Mouse (Mus musculus) thymus, postnatal 36 days (tissue): Measurements from ENCODE around the gene 1700016D06Rik.

ENCODE experiments used
- DNase-seq, 2 experiments: peaks; one replicate each; pipeline ENCODE4 v3.0.0; 2022; ENCODE audit warnings: mixed read lengths in 2 of 2

1700016D06Rik gene

DNA sequence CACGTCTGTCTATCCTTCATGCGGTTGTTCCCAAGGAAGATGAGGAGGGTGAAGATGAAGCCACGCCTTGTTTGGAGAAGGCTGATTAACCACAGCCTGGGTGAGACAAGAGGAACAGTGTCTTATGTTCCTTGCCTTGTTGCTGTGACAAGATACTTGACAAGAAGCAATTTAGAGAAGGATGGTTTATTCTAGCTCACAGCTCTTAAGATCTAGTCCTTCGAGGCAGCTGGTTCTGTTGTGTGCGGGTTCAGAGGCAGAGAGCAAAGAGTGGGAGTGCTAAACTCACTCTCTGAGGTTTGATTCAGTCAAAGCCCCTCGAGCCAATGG is at the start of gene 1700016D06Rik:
TSS of gene 1700016D06Rik (minus strand) at position 31 of the 330 bp plus-strand sequence.
- no peak for DNase-seq

DNA sequence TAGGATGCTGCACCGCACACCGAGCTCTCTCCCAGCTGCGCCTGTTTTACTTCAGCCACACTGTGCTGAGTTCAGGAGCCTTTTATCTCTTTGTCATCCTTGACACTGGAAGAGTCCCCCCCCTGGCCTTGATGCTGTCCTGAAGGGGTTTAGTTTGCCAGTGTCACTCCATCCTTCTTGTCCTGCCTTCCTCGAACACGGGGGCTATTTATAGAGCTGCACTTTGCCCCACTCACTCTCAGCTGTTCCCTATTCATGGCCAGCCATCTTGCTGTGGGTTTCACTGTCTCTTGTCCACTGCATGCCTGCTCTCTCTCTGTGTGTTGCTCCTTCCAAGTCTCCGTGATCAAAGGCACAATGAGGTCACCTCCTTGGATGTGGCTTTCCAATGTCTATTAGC is 48.6 kb upstream of the 1700016D06Rik start:
- DNase-seq, result no peak

DNA sequence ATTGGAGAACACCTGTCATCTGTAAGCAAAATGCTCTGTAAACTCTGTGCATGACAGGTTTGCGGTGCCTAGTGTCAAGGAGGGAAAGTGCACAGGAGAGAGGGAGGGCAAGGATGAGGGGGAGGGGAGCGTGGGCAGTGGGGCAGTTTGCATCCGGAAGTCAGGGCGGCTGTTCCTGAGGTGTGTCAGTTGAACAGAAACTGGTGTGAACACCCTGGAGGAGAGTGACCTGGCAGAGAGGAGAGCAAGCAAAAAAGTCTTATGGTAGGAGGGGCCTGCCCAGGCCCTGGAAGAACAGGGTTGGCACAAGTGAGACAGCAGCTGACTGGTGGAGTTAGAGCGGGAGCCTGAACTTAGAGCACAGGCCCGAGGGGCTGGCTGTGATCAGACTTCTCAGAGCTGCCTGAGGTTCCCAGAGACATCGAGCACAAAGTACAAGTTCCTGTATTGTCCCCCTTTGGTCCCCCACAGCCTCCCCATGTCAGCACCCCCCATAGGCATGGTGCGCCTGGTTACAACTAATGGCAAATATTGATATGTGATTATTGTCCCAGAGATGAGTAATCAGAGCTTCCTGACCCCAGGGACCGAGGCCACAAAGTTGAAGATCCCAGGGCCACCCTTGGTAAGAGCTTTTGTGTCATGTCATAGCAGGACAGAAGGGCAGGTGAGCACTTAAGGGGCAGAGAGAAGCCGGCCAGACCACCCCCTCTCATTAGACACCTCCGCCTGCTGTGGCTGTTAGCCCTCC is 46.2 kb upstream of the 1700016D06Rik start:
- DNase-seq, result no peak

DNA sequence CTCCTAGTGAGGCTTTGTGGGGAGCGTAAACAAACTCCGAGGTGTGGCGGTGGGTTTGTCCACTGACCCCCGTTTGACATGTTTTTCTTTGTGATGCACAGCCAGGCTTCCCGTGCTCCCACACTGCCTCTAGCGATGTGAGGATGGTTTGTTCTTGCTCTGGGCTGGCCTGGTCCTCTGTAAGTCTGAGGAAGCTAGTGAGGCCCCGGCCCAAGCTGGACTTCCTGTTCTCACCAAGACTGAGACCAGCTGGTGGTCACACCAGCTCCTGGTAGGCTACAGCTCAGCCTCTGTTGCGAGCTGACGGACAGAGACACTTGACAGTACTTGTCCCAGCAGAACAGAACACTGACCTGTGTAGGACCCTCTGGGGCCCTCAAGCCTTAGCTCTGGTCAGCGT is 42.7 kb upstream of the 1700016D06Rik start:
- DNase-seq, result no peak

DNA sequence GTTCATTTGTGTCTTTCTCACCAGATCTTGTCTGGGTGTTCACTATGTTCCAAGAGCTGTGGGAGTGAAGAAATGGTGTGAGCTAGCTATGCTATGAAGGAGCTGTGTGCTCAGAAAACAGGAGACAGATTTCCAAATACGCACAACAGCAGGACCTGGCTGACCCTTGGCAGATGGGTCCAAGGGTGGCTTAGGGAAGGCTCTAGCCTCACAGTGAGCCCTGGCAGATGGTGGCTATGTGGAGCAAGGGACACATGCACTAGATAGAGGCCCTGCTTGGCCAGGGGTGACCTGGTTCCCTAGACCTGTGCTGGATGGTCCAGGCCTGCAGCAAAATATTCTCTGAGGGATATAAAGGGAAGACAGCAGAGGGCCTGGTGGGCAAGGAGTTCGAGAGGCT is 40.0 kb upstream of the 1700016D06Rik start:
- DNase-seq, result no peak

DNA sequence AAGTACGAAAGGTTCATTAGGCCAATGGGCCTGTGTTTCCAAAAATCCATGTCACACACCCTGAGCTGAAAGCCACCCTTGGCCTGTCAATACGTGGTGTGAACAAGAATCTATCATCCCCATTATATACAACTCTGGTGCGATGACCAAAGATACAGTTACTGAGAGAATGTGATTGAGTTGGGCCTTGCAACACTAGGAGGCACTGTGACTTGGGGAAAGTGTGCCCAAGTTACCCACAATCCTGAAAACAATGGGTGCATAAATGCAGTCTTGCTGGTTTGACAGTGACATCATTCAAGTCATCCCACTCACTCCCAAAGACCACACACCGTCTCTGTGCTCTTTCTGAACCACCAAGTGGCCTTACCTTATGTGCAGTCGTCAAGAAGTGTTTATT is 38.2 kb upstream of the 1700016D06Rik start:
- no peak for DNase-seq

DNA sequence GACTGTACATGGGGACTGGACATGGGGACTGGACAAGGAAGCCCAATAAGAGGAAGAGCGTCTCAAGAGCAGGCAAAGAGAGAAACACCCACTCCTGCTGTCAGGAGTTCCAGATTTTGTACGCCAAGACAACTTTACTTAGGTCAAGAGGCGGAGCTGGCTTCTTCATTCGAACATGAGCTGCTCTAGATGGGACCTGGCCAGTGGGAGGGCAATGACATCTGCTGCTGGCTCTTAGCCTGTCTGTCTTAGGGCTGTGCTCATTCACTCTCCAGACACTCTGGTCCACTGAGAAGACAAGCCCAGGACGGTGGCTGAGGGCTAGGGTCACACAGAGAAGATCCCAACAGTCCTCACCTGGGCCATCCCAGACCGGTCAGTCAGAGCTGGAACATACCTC is 36.2 kb upstream of the 1700016D06Rik start:
- DNase-seq, result no peak

DNA sequence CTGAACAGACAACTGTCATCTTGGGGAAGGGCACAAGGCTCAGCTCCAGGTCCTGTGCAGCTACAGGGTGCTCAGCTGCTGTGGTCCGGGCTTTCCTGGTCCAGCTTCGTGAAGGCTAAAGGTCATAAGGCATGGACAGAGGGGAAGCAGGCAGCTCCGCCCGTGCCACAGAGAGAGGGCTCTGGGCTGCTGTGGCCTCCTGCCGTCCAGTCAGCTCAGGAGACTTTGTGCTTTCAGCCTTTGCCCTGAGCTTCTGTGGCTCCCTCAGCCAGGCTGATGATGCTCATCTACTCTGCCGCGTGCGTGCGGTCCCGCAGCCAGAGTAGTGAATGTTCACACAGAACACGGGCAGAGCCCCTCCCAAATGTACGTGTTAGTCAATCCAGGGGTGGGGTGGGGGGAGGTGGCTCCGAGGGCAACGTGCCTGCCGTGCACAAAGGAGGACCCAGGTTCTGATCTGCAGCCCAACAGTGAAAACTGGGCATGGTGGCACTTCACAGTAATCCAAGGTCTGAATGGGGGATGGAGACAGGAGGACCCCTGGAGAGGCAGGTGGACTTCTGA is 34.9 kb upstream of the 1700016D06Rik start:
- no peak for DNase-seq

DNA sequence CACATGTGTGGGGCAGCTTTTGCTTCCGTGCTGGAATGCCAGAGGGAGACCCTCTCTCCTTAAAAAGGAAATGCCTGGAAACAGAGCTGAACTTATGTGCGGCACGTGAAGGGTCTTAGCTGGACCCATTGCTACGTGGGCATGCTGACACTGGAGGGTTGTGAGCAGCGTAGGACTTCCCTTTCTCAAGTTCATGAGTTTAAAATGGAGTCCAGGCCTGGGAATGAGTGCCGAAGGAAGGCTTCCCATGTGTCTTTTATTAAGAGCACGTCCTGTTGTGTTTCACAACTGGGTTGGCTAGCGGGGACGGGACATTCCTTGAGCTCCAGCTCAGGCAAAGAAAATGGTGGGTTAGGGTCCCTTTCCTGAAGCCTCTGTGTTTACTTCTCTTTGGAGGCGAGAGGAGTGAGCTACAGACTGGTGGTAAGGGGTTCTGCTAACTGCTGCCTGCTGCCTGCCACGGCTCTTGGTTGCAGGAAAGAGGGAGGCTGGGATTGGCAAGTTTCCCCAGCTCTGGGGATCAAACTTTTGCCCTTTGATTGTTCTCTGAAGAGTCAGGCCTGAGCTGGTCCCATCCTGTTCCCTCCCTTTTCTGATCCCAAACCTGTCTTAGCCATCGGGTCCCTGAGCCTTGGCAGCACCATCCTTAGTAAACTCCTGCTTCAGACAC is 29.5 kb upstream of the 1700016D06Rik start:
- DNase-seq, result no peak

DNA sequence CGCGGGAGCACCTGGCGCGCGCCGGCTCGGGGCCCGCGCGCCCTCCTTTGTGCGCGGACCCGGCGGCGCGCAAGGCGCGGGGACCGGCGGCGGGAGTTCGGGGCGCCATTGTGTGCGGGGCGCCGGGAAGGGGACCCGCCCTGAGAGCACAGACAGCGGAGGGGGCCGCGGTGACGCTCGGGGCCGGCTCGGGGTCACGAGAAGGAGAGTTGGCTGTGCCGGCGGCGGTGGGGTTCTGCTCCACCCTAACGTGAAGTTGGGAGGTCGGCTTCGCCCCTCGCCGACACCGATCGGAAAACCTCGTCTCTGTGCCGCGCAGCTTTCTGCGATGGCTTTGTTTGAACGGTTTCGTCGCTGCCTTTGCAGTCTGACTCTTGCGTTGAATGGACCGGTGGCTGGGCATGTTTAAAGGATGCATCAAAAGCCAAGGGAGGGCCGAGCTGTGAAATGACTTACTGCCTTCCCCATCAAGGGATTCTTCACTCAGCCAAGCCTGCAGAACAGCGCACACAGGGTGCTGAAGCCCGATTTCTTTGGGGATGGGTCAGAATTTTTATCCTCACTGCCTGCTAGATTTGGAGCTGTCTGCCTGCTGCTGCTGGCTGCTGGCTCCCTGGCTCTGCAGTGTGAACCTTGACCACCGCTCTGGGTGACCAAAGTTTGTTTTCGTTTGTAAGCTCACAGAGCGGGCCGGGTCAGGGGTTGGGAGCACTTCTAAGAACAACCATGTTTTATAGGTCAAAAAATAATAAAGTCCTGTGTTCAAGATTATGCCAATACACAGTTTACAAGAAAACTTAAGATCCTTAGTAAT is 27.8 kb upstream of the 1700016D06Rik start:
- no peak for DNase-seq

DNA sequence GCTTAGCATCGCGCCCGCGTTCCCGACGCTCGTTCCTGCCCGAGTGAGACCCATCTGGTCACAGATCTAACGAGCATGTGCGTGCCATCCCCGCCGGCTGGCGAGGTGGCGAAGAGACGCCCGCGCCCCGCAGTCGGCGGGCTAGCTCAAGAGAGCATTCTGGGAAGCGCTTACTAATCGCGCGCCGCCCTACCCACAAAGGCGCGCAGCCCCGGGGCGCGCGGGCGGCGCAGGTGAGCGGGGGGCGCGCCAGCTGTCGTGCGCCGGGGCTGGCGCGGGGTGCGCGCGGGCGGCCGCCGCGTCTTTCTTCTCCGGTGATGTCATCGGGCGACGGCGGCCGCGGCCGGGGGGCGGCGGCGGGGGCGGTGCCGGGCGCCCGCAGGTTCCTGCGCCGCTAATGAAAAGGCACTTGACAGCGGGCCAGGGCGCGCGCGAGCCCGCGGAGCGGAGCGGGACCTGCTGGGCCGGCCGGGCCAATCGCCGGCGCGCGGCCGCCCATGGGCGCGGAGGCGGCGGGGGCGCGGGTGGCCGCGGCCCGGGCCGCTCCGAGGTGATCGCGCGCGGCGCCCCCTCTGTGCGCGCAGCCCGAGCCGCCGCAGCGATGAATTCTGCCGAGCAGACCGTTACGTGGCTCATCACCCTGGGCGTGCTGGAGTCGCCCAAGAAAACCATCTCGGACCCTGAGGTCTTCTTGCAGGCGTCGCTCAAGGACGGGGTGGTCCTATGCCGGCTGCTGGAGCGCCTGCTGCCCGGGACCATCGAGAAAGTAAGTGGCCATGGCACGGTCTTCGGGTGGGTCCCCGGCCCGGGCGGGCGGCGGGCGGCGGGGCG is 27.0 kb upstream of the 1700016D06Rik start, which contains the start of gene Arhgef7:
TSS of gene Arhgef7 (plus strand) at position 71 of the 831 bp plus-strand sequence.
- DNase-seq, result no peak

DNA sequence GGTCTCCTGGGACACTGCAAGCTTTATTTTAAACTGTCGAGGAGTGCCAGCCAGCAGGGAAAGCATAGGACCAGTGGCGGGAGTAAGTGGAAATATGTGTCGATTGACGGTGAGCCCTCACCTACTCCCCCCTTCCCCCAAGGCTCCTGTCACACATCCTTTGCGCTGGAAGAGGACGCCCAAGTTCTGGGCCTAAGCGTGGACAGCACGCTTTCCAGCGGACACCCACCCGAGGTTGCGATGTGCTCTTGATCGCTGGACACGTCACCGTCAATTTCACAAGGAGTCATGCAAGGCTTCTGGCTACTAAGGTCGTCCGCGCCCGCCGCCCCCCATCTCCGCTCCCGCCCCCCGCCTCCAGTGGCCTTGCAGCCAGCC is 26.4 kb upstream of the 1700016D06Rik start:
- DNase-seq, result no peak

DNA sequence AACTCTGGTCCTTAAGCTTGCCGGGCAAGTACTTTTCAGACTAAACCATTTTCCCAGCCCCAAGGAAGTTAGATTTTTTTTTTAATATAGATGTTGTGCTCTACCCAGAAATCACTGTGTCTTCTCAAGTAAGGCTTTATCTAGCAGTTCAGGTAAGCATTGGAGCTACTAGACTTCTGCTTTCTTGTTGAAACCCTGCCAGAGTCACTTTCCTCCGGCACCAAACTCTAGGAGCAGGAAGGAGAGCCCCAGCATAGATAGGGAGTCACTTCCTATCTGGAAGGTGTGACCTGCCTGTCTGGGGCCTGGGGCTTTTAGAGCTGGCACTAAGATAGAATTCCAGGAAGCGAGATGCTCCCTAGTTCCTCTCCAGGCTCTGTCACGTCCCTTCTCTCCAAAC is 16.3 kb upstream of the 1700016D06Rik start:
- no peak for DNase-seq

DNA sequence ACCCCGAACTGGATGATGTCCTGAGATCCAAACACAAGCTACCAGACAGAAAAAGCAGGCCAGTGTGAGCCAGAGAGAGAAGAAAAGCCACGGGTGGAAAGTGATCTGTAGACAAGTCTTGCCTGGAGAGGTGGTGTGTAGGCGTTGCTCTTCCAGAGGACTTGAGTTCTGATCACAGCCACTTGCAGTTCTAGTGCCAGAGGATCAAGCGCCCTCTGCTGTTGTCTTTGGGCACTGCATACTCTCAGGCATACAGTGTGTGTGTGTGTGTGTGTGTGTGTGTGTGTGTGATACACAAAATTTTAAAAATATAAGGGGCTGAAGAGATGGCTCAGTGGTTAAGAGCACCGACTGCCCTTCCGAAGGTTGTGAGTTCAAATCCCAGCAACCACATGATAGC is 11.4 kb upstream of the 1700016D06Rik start:
- DNase-seq, result peak; percentile 24 to 28

DNA sequence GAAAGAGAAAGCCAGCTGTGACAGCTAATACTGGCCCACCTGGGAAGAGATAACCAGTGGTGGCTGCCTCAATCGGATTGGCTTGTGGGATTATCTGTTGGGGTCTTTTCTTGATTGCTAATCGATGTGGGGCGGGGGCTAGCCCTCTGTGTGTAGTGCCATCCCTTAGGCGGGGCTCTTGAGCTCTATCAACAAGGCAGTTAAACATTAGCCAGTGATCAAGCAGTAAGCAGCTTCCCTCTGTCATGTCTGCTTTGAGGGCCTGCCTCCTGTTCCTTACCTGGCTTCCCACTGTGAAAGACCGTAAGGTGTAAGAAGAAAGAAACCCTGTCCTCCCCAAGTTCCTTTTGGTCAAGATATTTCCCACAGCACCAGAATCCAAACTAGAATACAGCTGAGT is 9.6 kb upstream of the 1700016D06Rik start:
- no peak for DNase-seq

DNA sequence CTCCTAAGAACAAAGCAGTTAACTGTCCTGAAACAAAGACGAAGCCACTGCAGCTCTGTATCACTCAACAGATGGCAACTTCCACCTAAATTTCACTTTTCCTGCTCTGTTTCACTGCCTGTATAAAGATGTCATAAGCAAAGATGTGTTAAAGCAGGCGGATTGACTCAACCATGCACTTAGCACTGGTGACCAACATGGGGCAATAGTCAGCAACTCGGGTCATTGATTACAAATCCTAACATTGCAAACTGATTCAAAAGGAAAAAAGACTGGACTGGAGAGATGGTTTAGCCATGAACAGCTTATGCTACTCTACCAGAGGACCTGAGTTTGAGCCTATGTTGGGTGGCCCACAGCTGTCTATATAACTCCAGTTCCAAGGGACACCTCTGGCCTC is 8.7 kb upstream of the 1700016D06Rik start:
- DNase-seq, result no peak

DNA sequence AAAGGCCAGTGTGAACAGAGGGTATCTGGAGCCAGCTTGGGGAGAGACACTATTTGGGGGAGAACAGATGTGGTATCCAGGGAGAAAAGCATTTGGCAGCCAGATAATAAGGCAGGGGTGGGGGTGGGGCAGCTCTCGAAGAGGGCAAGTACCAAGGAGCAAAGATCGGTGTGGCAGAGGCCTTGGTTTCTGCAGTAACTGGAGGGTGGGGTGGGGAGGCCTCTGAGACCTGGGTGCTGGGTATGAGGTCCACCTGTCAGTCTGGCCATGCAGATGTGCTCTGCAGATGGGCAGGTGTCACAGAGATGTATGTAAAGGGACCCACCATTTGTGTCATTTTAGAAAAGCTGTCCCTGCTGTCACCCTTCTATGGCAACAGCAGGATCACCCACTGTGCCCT is 8.0 kb upstream of the 1700016D06Rik start:
- no peak for DNase-seq

DNA sequence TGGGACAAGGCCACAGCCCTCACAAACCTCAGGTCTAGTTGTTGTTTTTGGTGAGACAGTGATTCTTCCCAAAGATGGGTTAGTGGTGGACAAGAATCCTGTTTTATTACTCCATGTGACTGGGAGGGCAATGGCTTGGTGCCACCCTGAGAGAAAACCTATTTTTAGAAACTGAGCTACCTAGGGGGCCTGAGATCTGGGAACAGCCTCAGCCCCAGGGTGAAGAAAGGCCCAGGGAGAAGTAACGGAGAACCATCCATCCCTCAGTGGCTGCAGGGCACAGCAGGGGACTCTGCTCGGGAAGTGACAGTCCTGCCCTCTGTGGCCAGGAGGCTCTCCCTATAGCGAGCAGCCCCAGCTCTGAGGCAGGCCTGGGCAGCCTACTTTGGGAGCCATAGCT is 6.8 kb upstream of the 1700016D06Rik start:
- no peak for DNase-seq

DNA sequence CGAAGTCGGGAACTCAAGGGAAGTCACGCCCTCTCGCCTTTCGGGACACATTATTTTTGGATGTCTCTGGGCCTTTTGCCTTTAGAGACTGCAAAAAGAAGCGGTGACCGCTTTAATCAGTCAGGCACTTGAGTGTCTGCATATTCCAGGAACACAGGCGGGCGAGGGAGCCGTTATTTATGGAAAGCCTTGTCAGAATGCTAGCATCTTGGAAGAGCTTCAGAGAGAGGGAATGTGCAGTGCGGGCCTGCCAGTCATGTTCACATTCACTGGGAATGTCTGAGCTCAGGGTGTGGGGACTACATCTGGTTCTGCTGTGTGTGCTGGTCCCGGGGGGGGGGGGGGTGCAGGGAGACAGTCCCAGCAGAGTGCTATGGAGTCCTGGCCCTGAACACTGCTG is 5.0 kb upstream of the 1700016D06Rik start:
- no peak for DNase-seq

DNA sequence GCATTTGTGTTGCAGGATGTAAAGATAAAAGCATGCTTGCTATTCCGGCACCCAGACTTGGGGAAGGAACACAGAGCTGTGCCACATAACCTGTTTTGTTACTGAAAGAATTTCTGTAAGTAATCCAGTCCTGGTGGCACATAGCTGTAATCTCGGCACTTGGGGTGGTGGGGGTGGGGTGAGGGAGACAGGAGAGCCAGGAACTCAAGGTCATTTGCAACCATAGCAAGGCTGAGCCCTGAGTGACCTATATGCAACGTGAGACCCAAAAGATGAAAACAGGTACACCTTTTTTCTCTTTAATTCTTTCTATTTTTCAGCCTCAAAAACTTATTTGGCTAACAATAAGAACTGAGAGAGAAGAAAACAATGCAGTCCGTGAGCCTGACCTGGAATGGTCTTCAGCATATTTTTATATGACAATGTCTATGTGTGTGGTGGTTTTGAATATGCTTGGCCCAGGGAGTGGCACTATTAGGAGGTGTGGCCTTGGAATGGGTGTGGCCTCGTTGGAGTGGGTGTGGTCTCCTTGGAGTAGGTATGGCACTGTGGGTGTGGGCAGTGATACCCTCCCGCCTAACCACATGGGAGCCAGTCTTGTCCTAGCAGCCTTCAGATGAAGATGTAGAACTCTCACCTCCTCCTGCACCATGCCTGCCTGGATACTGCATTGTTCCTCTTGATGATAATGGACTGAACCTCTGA is 4.0 kb upstream of the 1700016D06Rik start:
- no peak for DNase-seq

DNA sequence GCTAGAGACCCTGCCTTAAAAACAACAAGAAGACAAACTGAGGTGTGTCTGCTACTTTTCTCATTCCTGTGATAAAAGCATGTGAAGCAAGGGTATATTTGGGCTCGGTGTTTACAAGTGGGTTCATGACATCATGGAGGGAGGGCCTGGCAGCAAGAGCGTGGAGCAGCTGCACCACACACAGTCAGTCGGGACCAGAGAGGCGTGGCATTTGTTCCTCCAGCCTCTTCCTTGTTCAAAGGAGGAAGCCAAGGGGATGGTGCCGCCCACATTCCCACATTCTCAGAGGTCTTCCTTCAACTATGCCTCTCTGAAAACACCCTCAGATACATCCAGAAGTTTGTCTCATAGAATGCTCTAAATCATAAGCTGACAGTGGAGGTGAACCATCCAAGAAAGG is 2.9 kb upstream of the 1700016D06Rik start:
- DNase-seq, result no peak

DNA sequence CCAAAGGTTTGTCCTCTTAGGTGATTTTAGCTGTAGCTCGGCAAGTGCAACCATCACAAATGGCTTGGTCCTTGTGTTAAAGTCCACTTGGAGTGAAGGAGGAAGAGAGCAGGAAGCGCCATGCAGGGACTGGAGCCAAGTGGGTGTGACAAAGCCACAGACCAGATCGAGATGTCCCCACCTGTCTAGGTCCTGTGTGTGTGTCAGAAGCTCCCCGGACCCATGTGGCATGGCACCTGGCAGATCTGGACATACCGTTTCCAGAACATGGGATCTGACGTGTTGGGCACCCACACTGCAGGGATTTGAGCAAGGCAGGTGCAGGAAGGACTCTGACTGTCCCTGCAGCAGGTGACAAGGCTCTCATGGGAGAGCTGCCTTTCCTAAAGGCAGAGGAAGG is 565 bp upstream of the 1700016D06Rik start:
- DNase-seq, result no peak
